Mouse (Mus musculus) spleen, adult 2 months (tissue): ENCODE measurements at regions not wholly inside any gene's neighbourhood (a gene's known extent, or its start where the extent isn't known, plus 50 kb on each side); places are given as distances from the start of the nearest gene placed in this dataset.

ENCODE experiments used
- DNase-seq, 2 experiments: peaks; one replicate each; pipeline versions ENCODE4 v3.0.0 to v3.0.0-alpha.2; 2012 to 2021; ENCODE audit warnings: low spot score in 2 of 2, low read depth in 1 of 2
- H3K27ac ChIP-seq: fragments of 200-500 bp; 2 replicates; pipeline ENCODE4 v1.5.1; 2012; ENCODE audit warnings: low read length, inconsistent platforms; ENCODE audit not compliant: insufficient read depth
- H3K27me3 ChIP-seq: fragments of 200-500 bp; 2 replicates; pipeline ENCODE4 v1.6.1; 2012; ENCODE audit warnings: mild to moderate bottlenecking, moderate library complexity, low read length, inconsistent platforms; ENCODE audit not compliant: control insufficient read depth, insufficient read depth
- H3K36me3 ChIP-seq: fragments of 200-500 bp; 2 replicates; pipeline ENCODE4 v1.6.1; 2012; ENCODE audit warnings: mild to moderate bottlenecking, low read length, inconsistent platforms; ENCODE audit not compliant: control insufficient read depth, insufficient read depth
- H3K4me1 ChIP-seq: fragments of 200-500 bp; 2 replicates; pipeline ENCODE4 v1.6.1; 2011; ENCODE audit warnings: inconsistent platforms; ENCODE audit not compliant: control insufficient read depth, insufficient read depth, insufficient read length
- H3K4me3 ChIP-seq: fragments of 200-500 bp; 2 replicates; pipeline ENCODE4 v1.5.1; 2011; ENCODE audit warnings: mild to moderate bottlenecking, inconsistent platforms; ENCODE audit not compliant: insufficient read depth, insufficient read length; ENCODE audit errors: extremely low read depth
- CTCF ChIP-seq: fragments of 200-500 bp; IDR thresholded peaks from 2 replicates; pipeline ENCODE4 v1.5.1; 2011; ENCODE audit warnings: mild to moderate bottlenecking, inconsistent platforms; ENCODE audit not compliant: insufficient read depth, insufficient read length, insufficient replicate concordance; ENCODE audit errors: extremely low read depth
- POLR2A ChIP-seq: fragments of 200-500 bp; IDR thresholded peaks from 2 replicates; pipeline ENCODE4 v1.6.1; 2011; ENCODE audit warnings: low read depth, low read length, inconsistent platforms
- WGBS: fragments of 180-500 bp; shearing (Covaris S2); methylation state at CpG from one replicate; pipeline ENCODE4 v1.1.7; 2018; 5-methylcytosine and 5-hydroxymethylcytosine counted together

DNA sequence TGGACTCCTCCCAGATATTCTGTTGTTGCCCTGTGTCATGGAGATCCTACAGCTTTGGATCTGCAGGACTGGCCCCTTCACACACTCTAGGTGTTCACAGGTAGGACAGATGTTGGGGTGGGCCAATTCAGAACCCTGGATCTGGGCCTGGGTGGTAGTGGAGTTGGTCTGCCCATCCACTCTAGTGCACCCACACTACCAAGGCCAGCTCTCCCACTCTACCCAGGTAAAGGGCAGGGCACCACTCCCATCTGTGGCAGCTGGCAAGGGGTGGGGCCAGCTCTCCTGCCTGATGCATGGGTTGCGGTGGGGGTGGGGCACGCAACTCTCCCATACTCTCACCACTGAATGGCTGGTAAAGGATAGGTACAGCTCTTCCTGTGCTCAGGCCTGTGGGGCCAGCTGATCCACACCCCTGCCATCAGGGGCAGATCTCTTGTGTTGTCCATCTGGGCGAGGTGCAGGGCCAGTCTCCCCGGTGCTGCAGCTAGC, 76.5 kb downstream of the Gja1 start:
- Histone ChIP-seq H3K27me3 (no peaks in the 10 kb centered on the region), H3K36me3 (no peaks in the 10 kb centered on the region), H3K4me1 (no peaks in the 10 kb centered on the region), H3K4me3 (no peak overlapping the region), H3K27ac (no peak overlapping the region)
- no peak for DNase-seq
- TF ChIP-seq POLR2A (no peak), CTCF (no peak)
- 93% methylated on average over 4 of the region's 4 CpGs for WGBS

DNA sequence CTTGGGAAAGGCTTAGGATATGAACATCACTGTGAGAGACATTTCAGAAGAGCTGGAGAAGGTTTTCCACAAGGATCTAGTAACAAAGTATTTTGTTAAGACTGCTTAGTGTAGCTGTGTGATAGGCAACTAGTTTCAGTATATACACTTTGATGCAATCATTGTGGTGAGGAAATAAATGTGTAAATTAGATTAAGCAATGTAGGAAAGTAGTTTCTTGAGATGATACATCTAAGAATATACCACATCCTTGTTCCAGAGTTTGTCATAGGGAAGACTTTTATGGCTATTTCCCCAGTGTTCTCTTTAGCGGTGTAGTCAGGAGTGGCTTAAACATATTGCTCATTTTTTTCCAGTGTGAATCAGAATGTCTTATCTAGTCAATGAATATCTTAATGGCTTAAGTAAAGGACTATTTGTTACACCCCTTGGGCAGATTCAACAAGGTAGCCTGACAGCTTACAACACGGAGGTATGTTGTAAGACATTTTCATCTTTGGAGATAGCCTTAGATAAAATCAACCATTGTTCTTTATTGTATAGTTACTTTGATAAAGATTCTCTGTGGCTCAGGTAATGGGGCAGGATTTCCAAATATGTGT, 78.8 kb downstream of the Gja1 start:
- DNase-seq, result no peak
- no peaks in the 10 kb centered on the region for H3K27me3 ChIP-seq

DNA sequence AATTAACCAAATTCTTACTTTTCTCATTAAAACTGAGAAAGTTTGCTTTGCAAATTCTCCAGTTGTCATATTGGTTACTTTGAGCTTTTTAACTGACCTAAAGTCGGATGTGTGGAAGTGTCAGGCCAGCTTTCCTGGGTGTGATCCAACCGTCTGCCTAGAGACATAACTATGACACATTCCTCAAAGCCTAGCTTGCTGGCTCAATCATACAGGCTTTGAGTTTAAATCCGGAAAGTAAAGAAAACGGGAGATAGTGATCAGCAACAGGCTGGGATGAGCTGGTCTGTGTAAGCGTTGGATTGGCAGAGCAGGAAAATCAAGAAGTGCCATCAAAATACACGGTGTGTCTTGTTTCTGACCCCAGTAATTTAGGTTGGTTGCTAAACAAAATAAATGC, 91.4 kb downstream of the Gja1 start:
- no peaks in the 10 kb centered on the region for H3K4me1 ChIP-seq
- H3K27me3 ChIP-seq, result no peaks in the 10 kb centered on the region
- no peak overlapping the region for H3K27ac ChIP-seq
- no peak for TF ChIP-seq CTCF
- TF ChIP-seq POLR2A, result no peak
- 77% methylated on average over 6 of the region's 6 CpGs for WGBS
- H3K4me3 ChIP-seq, result no peak overlapping the region
- no peaks in the 10 kb centered on the region for H3K36me3 ChIP-seq
- DNase-seq, result no peak

More for the DNA sequence above, 78.8 kb downstream of the Gja1 start:
- no peak overlapping the region for H3K4me3 ChIP-seq
- 92% methylated on average over 2 of the region's 2 CpGs for WGBS
- H3K27ac ChIP-seq, result no peak overlapping the region
- TF ChIP-seq POLR2A (no peak), CTCF (no peak)
- no peaks in the 10 kb centered on the region for H3K36me3 ChIP-seq
- no peaks in the 10 kb centered on the region for H3K4me1 ChIP-seq

DNA sequence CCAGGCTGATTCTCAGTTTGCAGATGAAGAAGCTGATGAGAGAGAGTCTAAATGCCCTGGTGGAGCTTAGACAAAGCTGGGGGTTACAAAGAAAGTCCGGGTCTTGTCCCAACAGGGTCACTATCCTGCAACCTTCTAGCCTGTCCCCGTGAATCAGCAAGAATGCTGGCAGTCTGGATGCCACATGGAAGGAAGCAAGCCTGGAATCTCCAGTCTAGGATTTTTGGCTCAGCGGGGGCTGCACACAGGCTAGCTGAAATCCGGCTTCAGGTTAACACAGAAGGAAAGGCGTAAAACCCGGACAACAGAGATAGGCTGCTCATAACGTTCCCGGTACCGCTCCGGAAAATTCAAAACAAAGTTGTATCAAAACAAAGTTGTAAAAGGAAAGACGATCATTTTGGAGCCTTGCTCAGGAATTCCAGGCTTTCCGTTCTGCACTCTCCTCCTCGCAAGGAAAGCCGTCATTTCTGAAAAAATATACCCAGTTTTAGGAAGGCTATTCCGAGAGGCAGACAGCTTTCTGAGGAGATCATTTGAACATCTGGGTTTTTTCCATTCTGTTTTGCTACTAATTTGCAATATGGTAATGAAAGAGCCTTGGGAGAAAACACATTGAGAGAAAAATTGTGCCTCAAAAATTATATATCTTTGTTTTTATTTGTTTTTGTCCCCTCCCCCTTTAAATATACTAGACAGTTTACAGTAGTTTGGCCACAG, 92.0 kb downstream of the Gja1 start:
- Histone ChIP-seq H3K36me3 (no peaks in the 10 kb centered on the region), H3K27ac (peak overlapping the region; percentile 43; the same call in 1 of the 2 replicates), H3K4me1 (no peaks in the 10 kb centered on the region), H3K27me3 (no peaks in the 10 kb centered on the region), H3K4me3 (no peak overlapping the region)
- WGBS, result 65% methylated on average over 15 of the region's 15 CpGs
- no peak for TF ChIP-seq POLR2A
- TF ChIP-seq CTCF, result no peak
- DNase-seq, result no peak

DNA sequence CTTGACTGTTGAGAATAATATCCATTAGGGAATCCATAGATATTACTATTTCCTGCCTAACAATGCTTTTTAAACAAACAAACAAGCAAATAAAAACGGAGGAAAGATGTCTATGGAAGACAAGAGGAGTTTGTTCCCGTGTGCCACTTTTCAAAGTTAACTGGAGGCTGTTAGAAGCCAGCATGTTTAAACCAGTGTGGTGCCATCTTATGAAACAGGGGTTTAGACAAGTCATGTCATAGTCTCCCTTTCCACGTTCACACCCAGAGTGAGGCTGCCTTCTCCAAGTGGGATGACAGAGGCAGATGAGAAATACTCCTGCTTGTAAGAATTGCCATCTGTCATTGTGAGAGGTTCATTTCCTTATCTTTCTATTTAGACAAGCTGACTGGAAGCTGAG, 92.8 kb downstream of the Gja1 start:
- no peaks in the 10 kb centered on the region for H3K27me3 ChIP-seq
- DNase-seq, result no peak
- no peak overlapping the region for H3K27ac ChIP-seq
- H3K36me3 ChIP-seq, result no peaks in the 10 kb centered on the region
- no peak overlapping the region for H3K4me3 ChIP-seq
- 80% methylated on average over 3 of the region's 3 CpGs for WGBS
- TF ChIP-seq CTCF (no peak), POLR2A (no peak)
- H3K4me1 ChIP-seq, result no peaks in the 10 kb centered on the region

DNA sequence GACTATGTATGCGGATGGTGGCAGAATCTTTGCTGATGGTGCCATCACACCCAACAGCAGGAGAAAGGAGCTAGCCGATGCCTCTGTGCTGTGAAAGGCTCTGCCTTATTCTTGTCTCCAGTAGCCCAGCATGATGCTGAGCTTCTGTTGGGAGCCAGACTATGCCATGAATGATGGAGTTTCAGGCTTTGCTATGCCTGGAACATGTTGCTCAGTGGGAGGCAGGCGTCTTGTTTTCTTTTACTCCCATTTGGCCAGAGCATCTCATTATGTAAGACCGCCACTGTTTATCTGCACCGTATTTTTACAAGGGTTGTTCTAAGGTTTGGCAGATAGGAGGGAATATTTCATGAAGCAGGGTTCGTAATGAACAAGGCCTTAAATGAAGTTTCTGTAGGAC, 97.8 kb downstream of the Gja1 start:
- TF ChIP-seq CTCF (no peak), POLR2A (no peak)
- no peaks in the 10 kb centered on the region for H3K4me1 ChIP-seq
- no peak overlapping the region for H3K4me3 ChIP-seq
- H3K27me3 ChIP-seq, result no peaks in the 10 kb centered on the region
- DNase-seq, result no peak
- WGBS, result 91% methylated on average over 6 of the region's 6 CpGs
- H3K27ac ChIP-seq, result no peak overlapping the region
- H3K36me3 ChIP-seq, result no peaks in the 10 kb centered on the region

GRCm38 (mm10) chr10:56482156-56482716, 105.1 kb downstream of the Gja1 start:
- no peak for DNase-seq
- Histone ChIP-seq H3K27me3 (no peaks in the 10 kb centered on the region), H3K4me3 (no peak overlapping the region), H3K27ac (no peak overlapping the region), H3K4me1 (no peaks in the 10 kb centered on the region), H3K36me3 (no peaks in the 10 kb centered on the region)
- TF ChIP-seq POLR2A (no peak), CTCF (no peak)
- 41% methylated on average over 9 of the region's 9 CpGs for WGBS
